Mouse (Mus musculus): Measurements from ENCODE around the gene Tmco4. TPM values are rescaled to one million over a fixed set of nuclear protein-coding genes. Genes with fewer than 3 reads are reported as not detected.

Gene Tmco4
- polyA plus RNA-seq, 1 experiment from 2014 or later, result 1.3 TPM

GRCm38 (mm10) chr4:139055336-139055735 lies 82.6 kb downstream of the Tmco4 start:
- H3K9ac ChIP-seq, result no peak overlapping the region
- H3K4me2 ChIP-seq (replicated peaks), result no peak overlapping the region
- DNase-seq (ENCODE audit: low spot score) (peak; percentile 67), ATAC-seq (ENCODE audit: low FRiP score) (no peak)
- H3K9me3 ChIP-seq (ENCODE audit: control insufficient read depth, low read length), result no peaks in the 10 kb centered on the region
- H3K27ac ChIP-seq, result peak overlapping the region; percentile 6; the same call in 1 of the 2 replicates
- H3K4me1 ChIP-seq (replicated peaks; ENCODE audit: control insufficient read depth, insufficient read depth, low read length), result peaks cover 9% of the 10 kb centered on the region; the same call in 1 of the 2 replicates
- WGBS, result 60% methylated on average over 4 of the region's 4 CpGs
- H3K27me3 ChIP-seq (ENCODE audit: control insufficient read depth, insufficient read depth, low read length), result no peaks in the 10 kb centered on the region; the same call in 1 of the 2 replicates
- no peak overlapping the region for H3K4me3 ChIP-seq (replicated peaks; ENCODE audit: low read length)
- no peaks in the 10 kb centered on the region for H3K36me3 ChIP-seq (replicated peaks; ENCODE audit: control insufficient read depth, insufficient read depth)

- Histone ChIP-seq H3K27ac (peak overlapping the region; percentile 6; the same call in 1 of the 2 replicates), H3K4me2 (replicated peaks) (no peak overlapping the region), H3K4me1 (replicated peaks; ENCODE audit: control insufficient read depth, insufficient read depth, low read length) (peaks cover 9% of the 10 kb centered on the region; the same call in 1 of the 2 replicates), H3K36me3 (replicated peaks; ENCODE audit: control insufficient read depth, insufficient read depth) (no peaks in the 10 kb centered on the region), H3K9ac (no peak overlapping the region), H3K27me3 (ENCODE audit: control insufficient read depth, insufficient read depth, low read length) (no peaks in the 10 kb centered on the region; the same call in 1 of the 2 replicates), H3K4me3 (replicated peaks; ENCODE audit: low read length) (no peak overlapping the region), H3K9me3 (ENCODE audit: control insufficient read depth, low read length) (no peaks in the 10 kb centered on the region)
- ATAC-seq (ENCODE audit: low FRiP score) (no peak), DNase-seq (ENCODE audit: low spot score) (no peak)
- WGBS, result 62% methylated on average over 3 of the region's 3 CpGs
These were observed 83.1 kb downstream of the Tmco4 start for GRCm38 (mm10) chr4:139055744-139056143.

GRCm38 (mm10) chr4:139057291-139057690 lies 84.6 kb downstream of the Tmco4 start:
- no peak for DNase-seq (ENCODE audit: low spot score)
- Histone ChIP-seq H3K27me3 (ENCODE audit: control insufficient read depth, insufficient read depth, low read length) (no peaks in the 10 kb centered on the region; the same call in 1 of the 2 replicates), H3K4me2 (replicated peaks) (no peak overlapping the region), H3K9ac (no peak overlapping the region), H3K4me3 (replicated peaks; ENCODE audit: low read length) (no peak overlapping the region), H3K9me3 (ENCODE audit: control insufficient read depth, low read length) (no peaks in the 10 kb centered on the region), H3K36me3 (replicated peaks; ENCODE audit: control insufficient read depth, insufficient read depth) (no peaks in the 10 kb centered on the region), H3K27ac (no peak overlapping the region), H3K4me1 (replicated peaks; ENCODE audit: control insufficient read depth, insufficient read depth, low read length) (peaks cover 9% of the 10 kb centered on the region; the same call in 1 of the 2 replicates)
- no peak for ATAC-seq (ENCODE audit: low FRiP score)
- WGBS, result 76% methylated on average over 5 of the region's 5 CpGs

- Histone ChIP-seq H3K4me1 (replicated peaks; ENCODE audit: control insufficient read depth, insufficient read depth, low read length) (peaks cover 9% of the 10 kb centered on the region; the same call in 1 of the 2 replicates), H3K9ac (no peak overlapping the region), H3K27me3 (ENCODE audit: control insufficient read depth, insufficient read depth, low read length) (no peaks in the 10 kb centered on the region; the same call in 1 of the 2 replicates), H3K27ac (no peak overlapping the region), H3K4me3 (replicated peaks; ENCODE audit: low read length) (no peak overlapping the region), H3K4me2 (replicated peaks) (no peak overlapping the region), H3K36me3 (replicated peaks; ENCODE audit: control insufficient read depth, insufficient read depth) (no peaks in the 10 kb centered on the region), H3K9me3 (ENCODE audit: control insufficient read depth, low read length) (no peaks in the 10 kb centered on the region)
- DNase-seq (ENCODE audit: low spot score), result no peak
- WGBS, result 88% methylated on average over 5 of the region's 5 CpGs
- no peak for ATAC-seq (ENCODE audit: low FRiP score)
These were observed 85.3 kb downstream of the Tmco4 start for GRCm38 (mm10) chr4:139058029-139058428.

GRCm38 (mm10) chr4:139059569-139059968 lies 86.9 kb downstream of the Tmco4 start:
- H3K27me3 ChIP-seq (ENCODE audit: control insufficient read depth, insufficient read depth, low read length), result no peaks in the 10 kb centered on the region; the same call in 1 of the 2 replicates
- no peak overlapping the region for H3K9ac ChIP-seq
- peaks cover 6% of the 10 kb centered on the region; the same call in 1 of the 2 replicates for H3K4me1 ChIP-seq (replicated peaks; ENCODE audit: control insufficient read depth, insufficient read depth, low read length)
- 14% methylated on average over 7 of the region's 7 CpGs for WGBS
- H3K4me2 ChIP-seq (replicated peaks), result no peak overlapping the region
- no peak overlapping the region for H3K4me3 ChIP-seq (replicated peaks; ENCODE audit: low read length)
- H3K27ac ChIP-seq, result no peak overlapping the region
- ATAC-seq (ENCODE audit: low FRiP score), result no peak
- no peak for DNase-seq (ENCODE audit: low spot score)
- H3K36me3 ChIP-seq (replicated peaks; ENCODE audit: control insufficient read depth, insufficient read depth), result no peaks in the 10 kb centered on the region
- no peaks in the 10 kb centered on the region for H3K9me3 ChIP-seq (ENCODE audit: control insufficient read depth, low read length)

GRCm38 (mm10) chr4:139064831-139065230 lies 92.1 kb downstream of the Tmco4 start:
- H3K9ac ChIP-seq, result no peak overlapping the region
- no peak overlapping the region for H3K27ac ChIP-seq
- 85% methylated on average over 5 of the region's 5 CpGs for WGBS
- no peak overlapping the region for H3K4me2 ChIP-seq (replicated peaks)
- H3K9me3 ChIP-seq (ENCODE audit: control insufficient read depth, low read length), result no peaks in the 10 kb centered on the region
- ATAC-seq (ENCODE audit: low FRiP score) (no peak), DNase-seq (ENCODE audit: low spot score) (no peak)
- no peaks in the 10 kb centered on the region for H3K36me3 ChIP-seq (replicated peaks; ENCODE audit: control insufficient read depth, insufficient read depth)
- H3K4me1 ChIP-seq (replicated peaks; ENCODE audit: control insufficient read depth, insufficient read depth, low read length), result no peaks in the 10 kb centered on the region
- no peak overlapping the region for H3K4me3 ChIP-seq (replicated peaks; ENCODE audit: low read length)
- no peaks in the 10 kb centered on the region; the same call in 1 of the 2 replicates for H3K27me3 ChIP-seq (ENCODE audit: control insufficient read depth, insufficient read depth, low read length)

GRCm38 (mm10) chr4:139068287-139068686 lies 95.6 kb downstream of the Tmco4 start:
- no peak for ATAC-seq (ENCODE audit: low FRiP score)
- Histone ChIP-seq H3K4me2 (replicated peaks) (no peak overlapping the region), H3K9me3 (ENCODE audit: control insufficient read depth, low read length) (no peaks in the 10 kb centered on the region), H3K9ac (no peak overlapping the region), H3K27me3 (ENCODE audit: control insufficient read depth, insufficient read depth, low read length) (peaks cover 17% of the 10 kb centered on the region), H3K27ac (no peak overlapping the region), H3K4me1 (replicated peaks; ENCODE audit: control insufficient read depth, insufficient read depth, low read length) (no peaks in the 10 kb centered on the region), H3K36me3 (replicated peaks; ENCODE audit: control insufficient read depth, insufficient read depth) (no peaks in the 10 kb centered on the region), H3K4me3 (replicated peaks; ENCODE audit: low read length) (no peak overlapping the region)
- no peak for DNase-seq (ENCODE audit: low spot score)
- 23% methylated on average over 4 of the region's 4 CpGs for WGBS

- no peak for ATAC-seq (ENCODE audit: low FRiP score)
- Histone ChIP-seq H3K4me3 (replicated peaks; ENCODE audit: low read length) (peak overlapping the region; percentile 55), H3K4me1 (replicated peaks; ENCODE audit: control insufficient read depth, insufficient read depth, low read length) (0 out of 2 replicates have a peak, but pooled peaks cover 6% of the 10 kb centered on the region), H3K27me3 (ENCODE audit: control insufficient read depth, insufficient read depth, low read length) (peaks cover 58% of the 10 kb centered on the region), H3K4me2 (replicated peaks) (peak overlapping the region; percentile 72), H3K36me3 (replicated peaks; ENCODE audit: control insufficient read depth, insufficient read depth) (no peaks in the 10 kb centered on the region), H3K9me3 (ENCODE audit: control insufficient read depth, low read length) (no peaks in the 10 kb centered on the region), H3K9ac (no peak overlapping the region), H3K27ac (no peak overlapping the region)
- no peak for DNase-seq (ENCODE audit: low spot score)
- 18% methylated on average over 29 of the region's 29 CpGs for WGBS
These were observed 101.4 kb downstream of the Tmco4 start for GRCm38 (mm10) chr4:139074060-139074459.

- H3K27me3 ChIP-seq (ENCODE audit: control insufficient read depth, insufficient read depth, low read length), result peaks cover 58% of the 10 kb centered on the region
- DNase-seq (ENCODE audit: low spot score) (no peak), ATAC-seq (ENCODE audit: low FRiP score) (peak; percentile 23; the same call in 1 of the 2 replicates)
- H3K9ac ChIP-seq, result peak within 1 kb of the TSS; percentile 67
- peak within 1 kb of the TSS; percentile 55 for H3K4me3 ChIP-seq (replicated peaks; ENCODE audit: low read length)
- 0 out of 2 replicates have a peak, but pooled peaks cover 6% of the 10 kb centered on the region for H3K4me1 ChIP-seq (replicated peaks; ENCODE audit: control insufficient read depth, insufficient read depth, low read length)
- no peaks in the 10 kb centered on the region for H3K9me3 ChIP-seq (ENCODE audit: control insufficient read depth, low read length)
- under 1% methylated on average over 67 of the region's 77 CpGs for WGBS
- H3K27ac ChIP-seq, result no peak within 1 kb of the TSS
- H3K36me3 ChIP-seq (replicated peaks; ENCODE audit: control insufficient read depth, insufficient read depth), result no peaks in the 10 kb centered on the region
- peak within 1 kb of the TSS; percentile 72 for H3K4me2 ChIP-seq (replicated peaks)
These were observed 102.5 kb downstream of the Tmco4 start, which contains the start of gene Htr6 for GRCm38 (mm10) chr4:139075041-139075711. TSS of gene Htr6 (minus strand) at chr4:139075570.
